Mouse (Mus musculus) embryonic facial prominence, embryonic 15.5 days (tissue): Measurements from ENCODE around the gene Psmb11. TPM values are rescaled to one million over a fixed set of nuclear protein-coding genes. Genes with fewer than 3 reads are reported as not detected.

Experiments used
- ATAC-seq: fragments of 200-750 bp; cut with Nextera tagmentation; 2 replicates; pipeline ENCODE4 v1.8.0; 2017; ENCODE audit warnings: low read depth, moderate TSS enrichment; ENCODE audit not compliant: insufficient number of reproducible peaks, low FRiP score, low TSS enrichment
- H3K27ac ChIP-seq: fragments of 300-500 bp; sonication (generic); replicated peaks from 2 replicates; pipeline ENCODE4 v1.5.1; 2015; ENCODE audit warnings: mild to moderate bottlenecking, inconsistent platforms
- H3K27me3 ChIP-seq: fragments of 300-500 bp; sonication (generic); 2 replicates; pipeline ENCODE4 v1.6.1; 2015; ENCODE audit warnings: inconsistent platforms
- H3K36me3 ChIP-seq: fragments of 300-500 bp; sonication (generic); 2 replicates; pipeline ENCODE4 v1.6.1; 2015; ENCODE audit warnings: mild to moderate bottlenecking, inconsistent platforms
- H3K4me1 ChIP-seq: fragments of 300-500 bp; sonication (generic); 2 replicates; pipeline ENCODE4 v1.6.1; 2015; ENCODE audit warnings: inconsistent platforms
- H3K4me2 ChIP-seq: fragments of 300-500 bp; sonication (generic); replicated peaks from 2 replicates; pipeline ENCODE4 v1.6.1; 2015; ENCODE audit warnings: mild to moderate bottlenecking, inconsistent platforms
- H3K4me3 ChIP-seq: fragments of 300-500 bp; sonication (generic); replicated peaks from 2 replicates; pipeline ENCODE4 v1.5.1; 2015; ENCODE audit warnings: mild to moderate bottlenecking, inconsistent platforms
- H3K9ac ChIP-seq: fragments of 300-500 bp; sonication (generic); 2 replicates; pipeline ENCODE4 v1.6.1; 2015; ENCODE audit warnings: inconsistent platforms
- H3K9me3 ChIP-seq: fragments of 300-500 bp; sonication (generic); replicated peaks from 2 replicates; pipeline ENCODE4 v1.6.1; 2016; ENCODE audit warnings: inconsistent platforms
- WGBS: fragments of 180-500 bp; shearing (Covaris S2); methylation state at CpG from one replicate; pipeline ENCODE4 v1.1.7; 2015; 5-methylcytosine and 5-hydroxymethylcytosine counted together
- polyA plus RNA-seq: library from polyadenylated mRNA; unstranded; fragments of >200 nt; fragmentation: Nextera tagmentation; extraction: Ambion mirVana; gene quantifications from 2 replicates; pipeline ENCODE4 v1.2.1, GENCODE M21; 2015

Gene Psmb11
- polyA plus RNA-seq, 1 experiment from 2014 or later, result not detected

- no peak overlapping the region for H3K27ac ChIP-seq
- H3K4me1 ChIP-seq, result peaks cover 23% of the 10 kb centered on the region
- H3K9ac ChIP-seq, result no peak overlapping the region
- WGBS, result 79% methylated on average over 25 of the region's 25 CpGs
- H3K4me2 ChIP-seq, result no peak overlapping the region
- ATAC-seq, result no peak
- H3K4me3 ChIP-seq, result no peak overlapping the region
- H3K9me3 ChIP-seq, result no peaks in the 10 kb centered on the region
- H3K36me3 ChIP-seq, result peaks cover 63% of the 10 kb centered on the region
- H3K27me3 ChIP-seq, result no peaks in the 10 kb centered on the region
Observed at GRCm38 (mm10) chr14:54642224-54642944, 21.2 kb downstream of the Psmb11 start.

GRCm38 (mm10) chr14:54643011-54643410, 21.8 kb downstream of the Psmb11 start:
- H3K27ac ChIP-seq, result no peak overlapping the region

GRCm38 (mm10) chr14:54644294-54644693, 23.1 kb downstream of the Psmb11 start:
- Histone ChIP-seq H3K4me3 (no peak overlapping the region), H3K4me2 (no peak overlapping the region), H3K9me3 (no peaks in the 10 kb centered on the region), H3K4me1 (peaks cover 22% of the 10 kb centered on the region), H3K27ac (no peak overlapping the region), H3K9ac (no peak overlapping the region), H3K36me3 (peaks cover 68% of the 10 kb centered on the region), H3K27me3 (no peaks in the 10 kb centered on the region)
- 87% methylated on average over 9 of the region's 9 CpGs for WGBS
- ATAC-seq, result no peak

More at GRCm38 (mm10) chr14:54643011-54643410, 21.8 kb downstream of the Psmb11 start:
- ATAC-seq, result no peak
- 88% methylated on average over 2 of the region's 2 CpGs for WGBS
- H3K9me3 ChIP-seq, result no peaks in the 10 kb centered on the region
- H3K36me3 ChIP-seq, result peaks cover 62% of the 10 kb centered on the region
- no peaks in the 10 kb centered on the region for H3K27me3 ChIP-seq
- no peak overlapping the region for H3K9ac ChIP-seq
- H3K4me3 ChIP-seq, result no peak overlapping the region
- no peak overlapping the region for H3K4me2 ChIP-seq
- H3K4me1 ChIP-seq, result peaks cover 23% of the 10 kb centered on the region

- H3K36me3 ChIP-seq, result peaks cover 88% of the 10 kb centered on the region
- H3K27me3 ChIP-seq, result no peaks in the 10 kb centered on the region
- WGBS, result 95% methylated on average over 17 of the region's 17 CpGs
- no peaks in the 10 kb centered on the region for H3K9me3 ChIP-seq
- H3K4me3 ChIP-seq, result no peak overlapping the region
- no peak overlapping the region for H3K4me2 ChIP-seq
- no peak overlapping the region for H3K27ac ChIP-seq
- no peak for ATAC-seq
- H3K9ac ChIP-seq, result no peak overlapping the region
- H3K4me1 ChIP-seq, result peaks cover 21% of the 10 kb centered on the region
Observed at GRCm38 (mm10) chr14:54646455-54646854, 25.2 kb downstream of the Psmb11 start.

GRCm38 (mm10) chr14:54646898-54647636, 25.8 kb downstream of the Psmb11 start:
- H3K9ac ChIP-seq, result no peak overlapping the region
- H3K36me3 ChIP-seq, result peaks cover 92% of the 10 kb centered on the region
- 91% methylated on average over 8 of the region's 8 CpGs for WGBS
- H3K9me3 ChIP-seq, result no peaks in the 10 kb centered on the region
- ATAC-seq, result no peak
- no peaks in the 10 kb centered on the region for H3K27me3 ChIP-seq
- no peak overlapping the region for H3K27ac ChIP-seq
- H3K4me2 ChIP-seq, result no peak overlapping the region
- H3K4me1 ChIP-seq, result peaks cover 22% of the 10 kb centered on the region
- no peak overlapping the region for H3K4me3 ChIP-seq

GRCm38 (mm10) chr14:54647900-54648299, 26.7 kb downstream of the Psmb11 start:
- H3K9ac ChIP-seq, result no peak overlapping the region
- H3K4me3 ChIP-seq, result no peak overlapping the region
- peaks cover 30% of the 10 kb centered on the region for H3K4me1 ChIP-seq
- no peak for ATAC-seq
- no peaks in the 10 kb centered on the region for H3K27me3 ChIP-seq
- no peaks in the 10 kb centered on the region for H3K9me3 ChIP-seq
- H3K4me2 ChIP-seq, result no peak overlapping the region
- no peak overlapping the region for H3K27ac ChIP-seq
- peaks cover 83% of the 10 kb centered on the region for H3K36me3 ChIP-seq
- 84% methylated on average over 4 of the region's 4 CpGs for WGBS

GRCm38 (mm10) chr14:54650621-54651454, 29.6 kb downstream of the Psmb11 start:
- Histone ChIP-seq H3K4me2 (no peak overlapping the region), H3K27ac (no peak overlapping the region), H3K9me3 (no peaks in the 10 kb centered on the region), H3K27me3 (no peaks in the 10 kb centered on the region), H3K4me3 (no peak overlapping the region), H3K4me1 (peaks cover 38% of the 10 kb centered on the region), H3K9ac (no peak overlapping the region), H3K36me3 (peaks cover 65% of the 10 kb centered on the region)
- 63% methylated on average over 23 of the region's 23 CpGs for WGBS
- ATAC-seq, result no peak

GRCm38 (mm10) chr14:54651556-54651955, 30.3 kb downstream of the Psmb11 start:
- WGBS, result 66% methylated on average over 4 of the region's 4 CpGs
- Histone ChIP-seq H3K9me3 (no peaks in the 10 kb centered on the region), H3K9ac (no peak overlapping the region; the same call in 1 of the 2 replicates), H3K4me1 (peaks cover 38% of the 10 kb centered on the region), H3K27me3 (no peaks in the 10 kb centered on the region), H3K4me3 (peak overlapping the region; percentile 66; the same call in 1 of the 2 replicates), H3K36me3 (peaks cover 65% of the 10 kb centered on the region), H3K27ac (peak overlapping the region; percentile 39), H3K4me2 (no peak overlapping the region)
- ATAC-seq, result no peak

GRCm38 (mm10) chr14:54652787-54653186, 31.6 kb downstream of the Psmb11 start:
- no peaks in the 10 kb centered on the region for H3K27me3 ChIP-seq

GRCm38 (mm10) chr14:54653496-54653895, 32.3 kb downstream of the Psmb11 start:
- H3K9me3 ChIP-seq, result no peaks in the 10 kb centered on the region
- peak overlapping the region; percentile 66 for H3K4me3 ChIP-seq
- H3K4me1 ChIP-seq, result peaks cover 38% of the 10 kb centered on the region
- peaks cover 64% of the 10 kb centered on the region for H3K36me3 ChIP-seq
- peak overlapping the region; percentile 64 for H3K9ac ChIP-seq
- ATAC-seq, result peak; percentile 85
- under 1% methylated on average over 12 of the region's 12 CpGs for WGBS
- peak overlapping the region; percentile 60 for H3K4me2 ChIP-seq
- peak overlapping the region; percentile 76 for H3K27ac ChIP-seq
- H3K27me3 ChIP-seq, result no peaks in the 10 kb centered on the region

More at GRCm38 (mm10) chr14:54652787-54653186, 31.6 kb downstream of the Psmb11 start:
- Histone ChIP-seq H3K4me3 (peak overlapping the region; percentile 66), H3K36me3 (peaks cover 64% of the 10 kb centered on the region), H3K9ac (peak overlapping the region; percentile 64), H3K4me2 (peak overlapping the region; percentile 60), H3K27ac (peak overlapping the region; percentile 76; the same call in 1 of the 2 replicates), H3K9me3 (no peaks in the 10 kb centered on the region), H3K4me1 (peaks cover 38% of the 10 kb centered on the region)
- WGBS, result under 1% methylated on average over 7 of the region's 7 CpGs
- no peak for ATAC-seq

GRCm38 (mm10) chr14:54660009-54660408, 38.8 kb downstream of the Psmb11 start:
- no peak for ATAC-seq
- no peak overlapping the region for H3K4me3 ChIP-seq
- no peak overlapping the region for H3K27ac ChIP-seq
- no peaks in the 10 kb centered on the region for H3K9me3 ChIP-seq
- H3K9ac ChIP-seq, result no peak overlapping the region
- no peak overlapping the region for H3K4me2 ChIP-seq
- no peaks in the 10 kb centered on the region for H3K4me1 ChIP-seq
- no peaks in the 10 kb centered on the region for H3K27me3 ChIP-seq
- peaks cover 95% of the 10 kb centered on the region for H3K36me3 ChIP-seq
- WGBS, result 86% methylated on average over 2 of the region's 2 CpGs
